In the genomic region with DNA sequence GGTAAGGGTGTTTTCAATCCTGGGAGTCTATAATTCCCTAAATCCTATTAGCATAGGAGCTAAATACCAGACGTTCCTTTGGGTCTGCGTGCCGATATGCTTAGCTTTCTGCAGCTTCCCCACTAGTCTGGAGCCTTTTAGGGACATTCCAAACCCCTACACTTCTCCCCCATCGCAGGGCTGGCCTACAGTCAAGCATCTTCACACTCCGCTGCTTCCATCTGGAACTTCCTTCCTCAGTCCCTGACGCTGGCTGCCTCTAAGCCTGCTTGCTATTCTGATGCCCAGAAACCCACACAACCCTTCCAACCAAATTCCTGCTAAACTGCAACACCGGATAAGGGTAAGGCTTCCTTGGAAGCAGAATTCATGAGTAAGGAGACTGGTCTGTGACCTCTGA, we compare ENCODE assay signal across 9 mouse cellular contexts. TPM values are rescaled to one million over a fixed set of nuclear protein-coding genes. Genes with fewer than 3 reads are reported as not detected.
DNase-seq lines count a peak whose midpoint lies in the region; ATAC-seq and TF ChIP-seq lines count a peak whose summit lies in the region.
"Had no signal": no experiment of that assay in that cellular context is flagged by ENCODE, and none has a peak within 500 bp of the region (broad histone marks: within the 10 kb centered on the region; RNA-seq: fewer than 3 reads in every experiment).

No protein-coding gene starts in this region.

- TF ChIP-seq EP300 in lung, postnatal 0 days (IDR thresholded peaks at IDR 0.05), result no peak

- no peak for TF ChIP-seq CTCF in lung, postnatal 0 days (IDR thresholded peaks at IDR 0.05)

- no peaks in the 10 kb centered on the region for H3K9me3 ChIP-seq in forebrain, embryonic 10.5 days
- H3K9me3 ChIP-seq in forebrain, embryonic 12.5 days, result no peaks in the 10 kb centered on the region
- H3K9me3 ChIP-seq in intestine, embryonic 16.5 days (ENCODE audit: control insufficient read depth, low read length), result no peaks in the 10 kb centered on the region
- H3K9me3 ChIP-seq in lung, postnatal 0 days (ENCODE audit: low read length), result no peaks in the 10 kb centered on the region

- no peaks in the 10 kb centered on the region for H3K27me3 ChIP-seq in forebrain, embryonic 10.5 days (ENCODE audit: poor library complexity, severe bottlenecking)
- H3K27me3 ChIP-seq in forebrain, embryonic 12.5 days, result 0 out of 2 replicates have a peak, but pooled peaks cover 3% of the 10 kb centered on the region
- no peaks in the 10 kb centered on the region for H3K27me3 ChIP-seq in intestine, embryonic 16.5 days (replicated peaks; ENCODE audit: control insufficient read depth, insufficient read depth, low read length)
- H3K27me3 ChIP-seq in lung, postnatal 0 days (replicated peaks; ENCODE audit: insufficient read depth, low read length), result no peaks in the 10 kb centered on the region

- 0 out of 2 replicates have a peak overlapping the region, but pooled peaks have one; percentile 25 for H3K27ac ChIP-seq in forebrain, embryonic 10.5 days
- no peak overlapping the region for H3K27ac ChIP-seq in forebrain, embryonic 12.5 days
- H3K27ac ChIP-seq in intestine, embryonic 16.5 days (ENCODE audit: low read length), result peak overlapping the region; percentile 35; the same call in 1 of the 2 replicates
- H3K27ac ChIP-seq in lung, postnatal 0 days (ENCODE audit: low read length), result no peak overlapping the region
- H3K27ac ChIP-seq: liver, embryonic 14.5 days had no signal

- 80% methylated on average over 7 of the region's 7 CpGs for WGBS in forebrain, embryonic 10.5 days
- 72% methylated on average over 7 of the region's 7 CpGs for WGBS in forebrain, embryonic 12.5 days
- 67% methylated on average over 7 of the region's 7 CpGs for WGBS in intestine, embryonic 16.5 days
- 78% methylated on average over 7 of the region's 7 CpGs for WGBS in lung, postnatal 0 days

- peaks cover 8% of the 10 kb centered on the region for H3K4me1 ChIP-seq in forebrain, embryonic 10.5 days
- H3K4me1 ChIP-seq in forebrain, embryonic 12.5 days, result no peaks in the 10 kb centered on the region
- H3K4me1 ChIP-seq in intestine, embryonic 16.5 days (ENCODE audit: control insufficient read depth, insufficient read depth, low read length), result no peaks in the 10 kb centered on the region
- H3K4me1 ChIP-seq in lung, postnatal 0 days (ENCODE audit: insufficient read depth, low read depth, low read length), result no peaks in the 10 kb centered on the region

- no peak for DNase-seq in forebrain, embryonic 10.5 days (ENCODE audit: extremely low spot score, low spot score)
- DNase-seq in cerebellum, adult 18-20 months, result peak; percentile 77 to 84
- DNase-seq in left cerebral cortex, postnatal 36 days (ENCODE audit: low spot score in 2 of 2), result peak; percentile 74 to 80
- DNase-seq in embryo, embryonic 10.5 days (ENCODE audit: low spot score), result no peak
- DNase-seq in lung, postnatal 0 days (ENCODE audit: low spot score), result no peak
- DNase-seq in adrenal gland, postnatal 14 days, result no peak

- no peak overlapping the region for H3K4me3 ChIP-seq in forebrain, embryonic 10.5 days
- H3K4me3 ChIP-seq in forebrain, embryonic 12.5 days (replicated peaks), result no peak overlapping the region
- no peak overlapping the region for H3K4me3 ChIP-seq in intestine, embryonic 16.5 days (ENCODE audit: low read length)
- no peak overlapping the region for H3K4me3 ChIP-seq in lung, postnatal 0 days (ENCODE audit: low read depth, low read length)

- ATAC-seq in forebrain, embryonic 12.5 days (ENCODE audit: low FRiP score), result no peak
- ATAC-seq in intestine, embryonic 16.5 days, result no peak
- ATAC-seq in lung, postnatal 0 days, result no peak

- no peak overlapping the region for H3K4me2 ChIP-seq in forebrain, embryonic 12.5 days
- H3K4me2 ChIP-seq in intestine, embryonic 16.5 days (ENCODE audit: low read depth, low read length), result no peak overlapping the region
- H3K4me2 ChIP-seq in lung, postnatal 0 days (replicated peaks; ENCODE audit: low read depth, low read length), result no peak overlapping the region

- H3K36me3 ChIP-seq in forebrain, embryonic 10.5 days (replicated peaks), result no peaks in the 10 kb centered on the region
- no peaks in the 10 kb centered on the region for H3K36me3 ChIP-seq in forebrain, embryonic 12.5 days (replicated peaks)
- no peaks in the 10 kb centered on the region for H3K36me3 ChIP-seq in intestine, embryonic 16.5 days (ENCODE audit: control insufficient read depth, insufficient read depth, low read length)
- no peaks in the 10 kb centered on the region for H3K36me3 ChIP-seq in lung, postnatal 0 days (ENCODE audit: insufficient read depth, low read length)

- H3K9ac ChIP-seq in forebrain, embryonic 12.5 days, result no peak overlapping the region
- no peak overlapping the region for H3K9ac ChIP-seq in intestine, embryonic 16.5 days (ENCODE audit: low read depth, low read length)
- H3K9ac ChIP-seq in lung, postnatal 0 days (replicated peaks; ENCODE audit: low read depth), result no peak overlapping the region
- H3K9ac ChIP-seq: liver, embryonic 14.5 days had no signal

- intact Hi-C loops in left cerebral cortex, postnatal 36 days (cut with DNase I), result no loop called here

RNA-seq across cellular contexts. Expression of gene Rpl37a, which starts 35.3 kb away (rescaled TPM):
- polyA plus RNA-seq in forebrain, embryonic 10.5 days (2016; fragmentation: Nextera tagmentation; extraction: Ambion mirVana), result 1,402 and 1,403 TPM in 2 replicates
- 1,399 and 1,461 TPM in 2 replicates for polyA plus RNA-seq in forebrain, embryonic 12.5 days (2016; fragmentation: Nextera tagmentation; extraction: Ambion mirVana)
- polyA plus RNA-seq in intestine, embryonic 16.5 days (2015; fragmentation: Nextera tagmentation; extraction: Ambion mirVana), result 1,552 and 1,622 TPM in 2 replicates
- total RNA-seq in left cerebral cortex, postnatal 36 days (2021), result 100 to 1,000 TPM; 500 to 588 TPM
- 2,028 and 2,237 TPM in 2 replicates for polyA plus RNA-seq in lung, postnatal 0 days (2015; fragmentation: Nextera tagmentation; extraction: Ambion mirVana)
- total RNA-seq in adrenal gland, postnatal 14 days (2021), result 892 and 1,080 TPM in 2 replicates

RNA-seq across cellular contexts. Expression of gene Ankar, which starts 46.0 kb away (rescaled TPM):
- not detected in 2 replicates for polyA plus RNA-seq in forebrain, embryonic 10.5 days (2016; fragmentation: Nextera tagmentation; extraction: Ambion mirVana)
- polyA plus RNA-seq in forebrain, embryonic 12.5 days (2016; fragmentation: Nextera tagmentation; extraction: Ambion mirVana), result not detected in 2 replicates
- polyA plus RNA-seq in intestine, embryonic 16.5 days (2015; fragmentation: Nextera tagmentation; extraction: Ambion mirVana), result not detected in 2 replicates
- total RNA-seq in left cerebral cortex, postnatal 36 days (2021), result not detected
- not detected in 2 replicates for polyA plus RNA-seq in lung, postnatal 0 days (2015; fragmentation: Nextera tagmentation; extraction: Ambion mirVana)
- total RNA-seq in adrenal gland, postnatal 14 days (2021), result not detected in 2 replicates
- polyA plus RNA-seq: liver, embryonic 14.5 days had no signal

Comparison
In these comparisons a context has a peak if more than half of its experiments do, and no peak if none do; other contexts are left out.
1. H3K27ac ChIP-seq: peak in forebrain, embryonic 10.5 days (single experiment) and intestine, embryonic 16.5 days (single experiment); none in forebrain, embryonic 12.5 days (single experiment) and lung, postnatal 0 days (single experiment).
2. DNase-seq: peak in cerebellum, adult 18-20 months (2 of 2) and left cerebral cortex, postnatal 36 days (2 of 2); none in forebrain, embryonic 10.5 days (single experiment), embryo, embryonic 10.5 days (single experiment), lung, postnatal 0 days (single experiment) and adrenal gland, postnatal 14 days (single experiment).